Comparison of ENCODE assay signal across 19 mouse cellular contexts in the genomic region with DNA sequence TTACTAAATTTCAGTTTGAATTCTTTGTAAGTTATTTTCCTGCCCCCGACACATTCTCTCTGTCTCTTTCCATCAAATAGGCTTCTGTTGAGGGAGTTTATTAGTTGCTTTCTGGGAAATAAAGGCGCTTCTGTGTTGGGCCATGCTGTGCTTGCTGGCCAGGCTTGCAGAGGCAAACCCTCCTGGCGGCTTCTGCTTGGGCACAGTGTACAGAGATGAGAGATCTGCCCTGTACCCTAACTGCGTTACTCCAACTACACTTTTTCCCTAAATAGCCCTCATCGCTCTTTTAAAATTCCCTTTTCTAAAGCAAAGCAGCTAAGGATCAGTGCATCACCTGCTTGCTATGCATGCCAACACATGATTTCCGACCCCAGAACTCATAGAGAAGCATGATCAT.
DNase-seq lines count a peak whose midpoint lies in the region; ATAC-seq and TF ChIP-seq lines count a peak whose summit lies in the region.
"Had no signal": no experiment of that assay in that cellular context is flagged by ENCODE, and none has a peak within 500 bp of the region (broad histone marks: within the 10 kb centered on the region; RNA-seq: fewer than 3 reads in every experiment).

No protein-coding gene starts in this region.

- no peak overlapping the region for H3K27ac ChIP-seq in embryonic facial prominence, embryonic 14.5 days (replicated peaks; ENCODE audit: low read depth, low read length)
- no peak overlapping the region for H3K27ac ChIP-seq in embryonic facial prominence, embryonic 10.5 days (replicated peaks)
- no peak overlapping the region for H3K27ac ChIP-seq in hindbrain, embryonic 15.5 days (replicated peaks)
- no peak overlapping the region for H3K27ac ChIP-seq in hindbrain, embryonic 14.5 days
- H3K27ac ChIP-seq in midbrain, embryonic 11.5 days (ENCODE audit: low read depth, low read length) = no peak overlapping the region
- no peak overlapping the region for H3K27ac ChIP-seq in midbrain, postnatal 0 days (ENCODE audit: low read depth, low read length)
- no peak overlapping the region for H3K27ac ChIP-seq in limb, embryonic 13.5 days
- H3K27ac ChIP-seq: embryonic facial prominence, embryonic 12.5 days; heart, embryonic 10.5 days; macrophage had no signal

- no peak overlapping the region for H3K4me3 ChIP-seq in embryonic facial prominence, embryonic 14.5 days (ENCODE audit: low read depth, low read length)
- no peak overlapping the region for H3K4me3 ChIP-seq in embryonic facial prominence, embryonic 10.5 days
- H3K4me3 ChIP-seq in hindbrain, embryonic 15.5 days = no peak overlapping the region
- H3K4me3 ChIP-seq in hindbrain, embryonic 14.5 days (replicated peaks; ENCODE audit: low read length) = no peak overlapping the region
- H3K4me3 ChIP-seq in midbrain, embryonic 11.5 days (ENCODE audit: low read depth, low read length) = no peak overlapping the region
- H3K4me3 ChIP-seq in midbrain, postnatal 0 days (ENCODE audit: low read depth, low read length) = no peak overlapping the region
- H3K4me3 ChIP-seq in limb, embryonic 13.5 days = no peak overlapping the region
- H3K4me3 ChIP-seq: embryonic facial prominence, embryonic 12.5 days; erythroblast, embryonic 14.5 days; heart, embryonic 10.5 days had no signal

- WGBS in embryonic facial prominence, embryonic 14.5 days = 61% methylated on average over 6 of the region's 6 CpGs
- 76% methylated on average over 6 of the region's 6 CpGs for WGBS in embryonic facial prominence, embryonic 10.5 days
- 68% methylated on average over 6 of the region's 6 CpGs for WGBS in hindbrain, embryonic 15.5 days
- 77% methylated on average over 6 of the region's 6 CpGs for WGBS in hindbrain, embryonic 14.5 days
- 80% methylated on average over 6 of the region's 6 CpGs for WGBS in midbrain, embryonic 11.5 days
- WGBS in midbrain, postnatal 0 days = 74% methylated on average over 6 of the region's 6 CpGs
- WGBS in limb, embryonic 13.5 days = 71% methylated on average over 6 of the region's 6 CpGs

- H3K27me3 ChIP-seq in embryonic facial prominence, embryonic 14.5 days (replicated peaks; ENCODE audit: control insufficient read depth, insufficient read depth, low read length) = no peaks in the 10 kb centered on the region
- H3K27me3 ChIP-seq in embryonic facial prominence, embryonic 10.5 days (replicated peaks; ENCODE audit: low read depth, poor library complexity, severe bottlenecking) = no peaks in the 10 kb centered on the region
- H3K27me3 ChIP-seq in hindbrain, embryonic 15.5 days = no peaks in the 10 kb centered on the region
- H3K27me3 ChIP-seq in hindbrain, embryonic 14.5 days (ENCODE audit: control insufficient read depth, insufficient read depth, low read length) = no peaks in the 10 kb centered on the region
- H3K27me3 ChIP-seq in midbrain, embryonic 11.5 days (ENCODE audit: control insufficient read depth, insufficient read depth, low read length) = no peaks in the 10 kb centered on the region
- H3K27me3 ChIP-seq in midbrain, postnatal 0 days (ENCODE audit: insufficient read depth, low read length) = no peaks in the 10 kb centered on the region
- no peaks in the 10 kb centered on the region for H3K27me3 ChIP-seq in limb, embryonic 13.5 days
- H3K27me3 ChIP-seq: embryonic facial prominence, embryonic 12.5 days had no signal

- no peak overlapping the region for H3K4me2 ChIP-seq in embryonic facial prominence, embryonic 14.5 days (ENCODE audit: low read depth, low read length)
- no peak overlapping the region for H3K4me2 ChIP-seq in hindbrain, embryonic 15.5 days
- H3K4me2 ChIP-seq in hindbrain, embryonic 14.5 days (replicated peaks) = no peak overlapping the region
- H3K4me2 ChIP-seq in midbrain, embryonic 11.5 days = no peak overlapping the region
- H3K4me2 ChIP-seq in midbrain, postnatal 0 days (ENCODE audit: low read depth, low read length, poor library complexity, severe bottlenecking) = no peak overlapping the region
- H3K4me2 ChIP-seq in limb, embryonic 13.5 days (replicated peaks) = no peak overlapping the region
- H3K4me2 ChIP-seq: embryonic facial prominence, embryonic 12.5 days had no signal

- no peaks in the 10 kb centered on the region for H3K36me3 ChIP-seq in embryonic facial prominence, embryonic 14.5 days (ENCODE audit: control insufficient read depth, insufficient read depth, low read length)
- H3K36me3 ChIP-seq in embryonic facial prominence, embryonic 10.5 days (replicated peaks) = no peaks in the 10 kb centered on the region
- no peaks in the 10 kb centered on the region for H3K36me3 ChIP-seq in hindbrain, embryonic 15.5 days
- no peaks in the 10 kb centered on the region for H3K36me3 ChIP-seq in hindbrain, embryonic 14.5 days (replicated peaks; ENCODE audit: control insufficient read depth, insufficient read depth)
- no peaks in the 10 kb centered on the region for H3K36me3 ChIP-seq in midbrain, embryonic 11.5 days (ENCODE audit: control insufficient read depth, insufficient read depth, low read length)
- H3K36me3 ChIP-seq in midbrain, postnatal 0 days (ENCODE audit: insufficient read depth, low read length) = no peaks in the 10 kb centered on the region
- no peaks in the 10 kb centered on the region for H3K36me3 ChIP-seq in limb, embryonic 13.5 days
- H3K36me3 ChIP-seq: embryonic facial prominence, embryonic 12.5 days; heart, embryonic 10.5 days had no signal

- no peak overlapping the region for H3K9ac ChIP-seq in embryonic facial prominence, embryonic 14.5 days (ENCODE audit: low read depth, low read length)
- no peak overlapping the region for H3K9ac ChIP-seq in hindbrain, embryonic 15.5 days
- H3K9ac ChIP-seq in hindbrain, embryonic 14.5 days = no peak overlapping the region
- no peak overlapping the region for H3K9ac ChIP-seq in midbrain, embryonic 11.5 days (ENCODE audit: low read length)
- H3K9ac ChIP-seq in midbrain, postnatal 0 days (replicated peaks; ENCODE audit: low read length, poor library complexity, severe bottlenecking) = no peak overlapping the region
- H3K9ac ChIP-seq in limb, embryonic 13.5 days = no peak overlapping the region
- H3K9ac ChIP-seq: embryonic facial prominence, embryonic 12.5 days had no signal

- peak; percentile 57; the same call in 1 of the 2 replicates for ATAC-seq in embryonic facial prominence, embryonic 14.5 days (ENCODE audit: low read depth)
- ATAC-seq in hindbrain, embryonic 15.5 days (ENCODE audit: low FRiP score, low read depth) = peak; percentile 45; the same call in 1 of the 2 replicates
- ATAC-seq in hindbrain, embryonic 14.5 days (ENCODE audit: low FRiP score) = no peak
- no peak for ATAC-seq in midbrain, embryonic 11.5 days (ENCODE audit: low FRiP score)
- ATAC-seq in midbrain, postnatal 0 days (ENCODE audit: low FRiP score) = no peak
- ATAC-seq in limb, embryonic 13.5 days (ENCODE audit: low FRiP score, low read depth) = peak; percentile 57; the same call in 1 of the 2 replicates
- ATAC-seq: midbrain, embryonic 16.5 days had no signal

- DNase-seq in embryonic facial prominence, embryonic 14.5 days (ENCODE audit: low spot score) = peak; percentile 17
- no peak for DNase-seq in embryonic facial prominence, embryonic 10.5 days (ENCODE audit: low spot score)
- DNase-seq in hindbrain, embryonic 14.5 days (ENCODE audit: low spot score) = no peak
- peak; percentile 44 for DNase-seq in midbrain, embryonic 11.5 days (ENCODE audit: low spot score, missing footprints)
- DNase-seq in midbrain, postnatal 0 days (ENCODE audit: low spot score) = no peak
- DNase-seq in gastrocnemius, adult 18-20 months (ENCODE audit: low spot score) = no peak
- DNase-seq: adrenal gland, postnatal 14 days; cerebellum, adult 9-11 months; kidney, adult 18-20 months; kidney, postnatal 4 days; right cerebral cortex, postnatal 4 days; thymus, postnatal 25 days had no signal

- H3K9me3 ChIP-seq in embryonic facial prominence, embryonic 14.5 days (ENCODE audit: control insufficient read depth, low read length) = no peaks in the 10 kb centered on the region
- H3K9me3 ChIP-seq in embryonic facial prominence, embryonic 10.5 days = no peaks in the 10 kb centered on the region
- H3K9me3 ChIP-seq in hindbrain, embryonic 15.5 days = no peaks in the 10 kb centered on the region
- H3K9me3 ChIP-seq in hindbrain, embryonic 14.5 days (ENCODE audit: control insufficient read depth, low read length) = no peaks in the 10 kb centered on the region
- H3K9me3 ChIP-seq in midbrain, embryonic 11.5 days (ENCODE audit: control insufficient read depth, low read length) = no peaks in the 10 kb centered on the region
- H3K9me3 ChIP-seq in midbrain, postnatal 0 days (ENCODE audit: low read length) = no peaks in the 10 kb centered on the region
- no peaks in the 10 kb centered on the region for H3K9me3 ChIP-seq in limb, embryonic 13.5 days
- H3K9me3 ChIP-seq: embryonic facial prominence, embryonic 12.5 days; heart, embryonic 10.5 days had no signal

- TF ChIP-seq CTCF in midbrain, postnatal 0 days (IDR thresholded peaks at IDR 0.05) = no peak

- no peaks in the 10 kb centered on the region for H3K4me1 ChIP-seq in embryonic facial prominence, embryonic 14.5 days (ENCODE audit: control insufficient read depth, insufficient read depth, low read length)
- no peaks in the 10 kb centered on the region for H3K4me1 ChIP-seq in embryonic facial prominence, embryonic 10.5 days
- no peaks in the 10 kb centered on the region for H3K4me1 ChIP-seq in hindbrain, embryonic 15.5 days (replicated peaks)
- H3K4me1 ChIP-seq in hindbrain, embryonic 14.5 days (replicated peaks; ENCODE audit: control insufficient read depth, insufficient read depth, low read length) = no peaks in the 10 kb centered on the region
- H3K4me1 ChIP-seq in midbrain, embryonic 11.5 days (ENCODE audit: control insufficient read depth, insufficient read depth, low read length) = no peaks in the 10 kb centered on the region
- no peaks in the 10 kb centered on the region for H3K4me1 ChIP-seq in midbrain, postnatal 0 days (ENCODE audit: insufficient read depth, low read length)
- H3K4me1 ChIP-seq in limb, embryonic 13.5 days = no peaks in the 10 kb centered on the region
- H3K4me1 ChIP-seq: embryonic facial prominence, embryonic 12.5 days; heart, embryonic 10.5 days had no signal

Comparison
In these comparisons a context has a peak if more than half of its experiments do, and no peak if none do; other contexts are left out.
1. ATAC-seq: peak in embryonic facial prominence, embryonic 14.5 days (single experiment), hindbrain, embryonic 15.5 days (single experiment) and limb, embryonic 13.5 days (single experiment); none in hindbrain, embryonic 14.5 days (single experiment), midbrain, embryonic 11.5 days (single experiment) and midbrain, postnatal 0 days (single experiment).
2. DNase-seq: peak in embryonic facial prominence, embryonic 14.5 days (single experiment) and midbrain, embryonic 11.5 days (single experiment); none in embryonic facial prominence, embryonic 10.5 days (single experiment), hindbrain, embryonic 14.5 days (single experiment), midbrain, postnatal 0 days (single experiment) and gastrocnemius, adult 18-20 months (single experiment).